Mouse (Mus musculus) MN1 (cell line): ENCODE measurements at regions not wholly inside any gene's neighbourhood (a gene's known extent, or its start where the extent isn't known, plus 50 kb on each side); places are given as distances from the start of the nearest gene placed in this dataset.

Source experiments
- DNase-seq: peaks from one replicate; pipeline ENCODE4 v3.0.0-alpha.2; 2016; ENCODE audit warnings: low spot score

DNA sequence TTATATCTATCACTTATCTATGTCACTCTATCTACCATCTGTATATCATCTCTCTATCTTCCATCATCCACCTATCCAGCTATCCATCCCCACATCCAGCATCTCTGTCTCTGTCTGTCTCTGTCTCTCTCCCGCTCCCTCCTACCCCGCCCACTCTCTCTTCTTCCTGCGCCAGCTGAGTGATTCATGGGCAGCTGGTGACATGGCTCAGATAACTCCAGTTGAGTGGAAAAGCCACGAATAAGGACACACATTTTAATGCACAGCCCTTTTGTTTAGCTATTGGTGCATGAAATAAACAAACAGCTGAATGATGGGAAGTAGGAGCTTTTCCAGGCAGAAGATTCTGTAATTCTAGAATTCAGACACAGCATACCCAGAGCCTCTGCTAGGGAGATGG is 446.3 kb downstream of the Glrx3 start:
- DNase-seq: no peak

DNA sequence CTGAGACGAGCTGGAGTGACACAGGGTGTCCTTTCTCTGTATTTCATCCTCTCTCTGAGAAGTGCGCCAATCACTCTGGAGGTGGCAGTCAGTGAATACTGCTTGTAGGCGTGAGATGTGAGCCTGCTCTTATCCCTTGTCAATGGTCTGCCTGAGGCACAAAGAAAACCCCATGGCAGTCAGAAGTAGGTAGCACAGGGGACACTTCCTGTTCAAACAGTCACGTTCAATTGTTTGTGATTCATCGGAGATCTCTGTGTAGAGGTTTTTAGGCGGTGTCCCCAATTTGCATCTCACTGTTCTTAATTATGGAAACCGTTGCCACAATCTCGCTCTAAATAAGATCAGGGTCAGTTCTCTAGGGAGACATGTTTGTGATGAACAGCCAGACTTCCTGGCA is 447.7 kb downstream of the Glrx3 start:
- no peak for DNase-seq

DNA sequence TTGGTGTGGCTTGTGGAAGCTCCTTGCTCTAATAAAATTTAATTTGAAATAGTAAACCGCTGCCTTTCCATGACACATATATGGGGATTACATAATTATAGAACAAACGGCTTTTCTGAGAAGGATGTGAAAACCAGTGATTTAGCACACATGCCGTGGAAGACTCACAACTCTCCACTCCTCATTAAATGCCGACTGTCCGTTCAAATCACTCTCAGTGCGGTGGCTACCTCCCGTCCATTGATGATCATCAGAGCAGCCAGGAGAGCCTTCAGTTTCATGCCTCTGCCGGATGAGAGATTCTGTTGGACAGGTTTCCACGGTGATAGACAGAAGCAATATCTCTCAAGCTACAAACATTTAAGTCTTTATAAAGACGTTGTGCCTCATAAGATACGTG is 451.3 kb downstream of the Glrx3 start:
- no peak for DNase-seq

DNA sequence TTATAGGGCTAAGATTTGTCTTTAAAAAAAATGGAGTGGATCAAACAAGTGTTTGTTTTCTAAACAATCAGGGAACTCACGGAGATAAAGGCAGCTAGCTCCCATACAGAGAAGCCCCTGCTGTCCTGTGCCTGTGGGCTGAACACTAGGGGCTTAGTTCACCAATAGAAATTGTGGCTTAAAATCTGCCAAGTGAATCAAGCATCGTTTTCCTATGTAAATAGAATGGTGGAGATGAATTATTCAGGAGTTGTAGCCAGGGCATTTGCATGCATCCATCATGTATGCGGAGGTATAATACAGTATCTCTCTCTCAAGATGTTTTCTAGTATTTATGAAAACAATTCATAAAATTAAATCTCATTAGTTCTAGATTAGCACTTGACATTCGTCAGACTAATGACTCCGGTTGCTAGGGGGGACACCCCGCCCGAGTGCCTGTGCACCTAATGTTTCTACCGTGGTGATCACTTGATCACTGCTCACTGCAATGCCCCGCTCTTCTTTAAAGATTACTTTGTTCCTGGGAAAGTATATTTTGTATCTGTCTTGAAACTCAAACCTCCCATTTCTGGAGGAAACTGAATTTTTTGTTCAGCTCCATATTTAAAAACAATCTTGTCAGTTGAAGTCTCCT is 469.1 kb downstream of the Glrx3 start:
- no peak for DNase-seq

DNA sequence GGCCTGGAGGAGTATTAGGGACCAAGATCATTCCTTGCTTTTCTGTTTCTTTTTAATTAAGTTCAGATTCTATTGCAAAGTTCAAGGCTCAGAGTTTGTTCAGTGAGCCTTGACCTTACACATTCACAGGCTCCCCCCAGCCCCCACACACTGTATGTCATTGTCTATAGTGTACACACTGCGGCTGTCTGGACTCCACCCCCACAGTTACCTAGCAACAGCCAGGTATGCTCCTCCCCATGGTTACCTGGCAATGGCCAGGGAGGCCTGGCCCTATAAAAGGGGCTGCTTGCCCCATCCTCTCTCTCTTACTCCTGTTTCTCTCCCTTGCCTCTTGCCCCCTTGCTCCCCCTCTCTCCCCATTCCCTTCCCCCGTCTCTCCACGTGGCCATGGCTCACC is 472.0 kb downstream of the Glrx3 start:
- DNase-seq: no peak

DNA sequence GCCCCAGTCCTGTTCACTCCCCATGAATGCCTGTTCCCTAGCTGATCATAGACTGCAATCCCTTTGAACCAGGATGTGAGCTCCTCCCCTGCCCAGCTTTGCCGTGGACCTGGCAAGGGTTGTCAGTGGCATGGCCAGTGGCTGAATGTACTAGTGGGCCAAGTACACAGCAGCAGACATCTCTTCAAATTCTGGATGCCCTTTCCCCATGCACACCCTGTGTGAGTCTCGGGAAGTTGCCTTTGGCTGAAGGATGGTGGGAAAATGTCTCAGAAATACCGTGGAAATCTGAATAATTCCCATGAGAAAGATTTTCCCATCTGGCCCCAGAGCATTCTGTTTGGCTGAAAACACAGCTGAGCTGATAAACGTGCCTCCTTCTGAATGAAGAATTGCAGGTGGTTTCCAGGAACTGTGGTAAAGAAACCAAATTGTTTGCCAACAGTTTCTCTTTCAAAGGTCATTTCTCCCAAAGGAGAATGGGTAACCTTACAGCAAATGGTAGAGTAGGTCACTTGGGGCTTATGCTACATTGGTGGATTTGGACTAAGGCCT is 476.2 kb downstream of the Glrx3 start:
- no peak for DNase-seq

DNA sequence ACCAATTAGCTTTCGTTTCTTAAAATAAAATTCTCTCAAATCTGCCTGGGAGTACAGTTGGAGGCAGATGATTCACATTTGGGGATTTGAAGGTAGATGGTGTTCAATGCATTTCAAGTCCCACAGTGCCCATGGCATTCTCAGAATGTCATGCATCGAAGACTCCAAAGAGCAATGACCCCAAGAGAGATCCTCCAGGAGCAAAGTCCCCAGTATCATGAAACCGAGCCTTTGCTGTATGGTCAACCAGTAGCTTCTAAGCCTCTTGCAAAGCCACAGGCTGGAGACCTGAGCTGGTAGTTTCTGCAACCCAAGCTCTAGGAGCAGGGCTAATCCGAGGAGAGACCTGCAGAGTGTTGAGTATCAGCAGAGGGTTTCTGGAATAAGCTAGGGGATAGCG is 477.1 kb downstream of the Glrx3 start:
- DNase-seq: no peak

DNA sequence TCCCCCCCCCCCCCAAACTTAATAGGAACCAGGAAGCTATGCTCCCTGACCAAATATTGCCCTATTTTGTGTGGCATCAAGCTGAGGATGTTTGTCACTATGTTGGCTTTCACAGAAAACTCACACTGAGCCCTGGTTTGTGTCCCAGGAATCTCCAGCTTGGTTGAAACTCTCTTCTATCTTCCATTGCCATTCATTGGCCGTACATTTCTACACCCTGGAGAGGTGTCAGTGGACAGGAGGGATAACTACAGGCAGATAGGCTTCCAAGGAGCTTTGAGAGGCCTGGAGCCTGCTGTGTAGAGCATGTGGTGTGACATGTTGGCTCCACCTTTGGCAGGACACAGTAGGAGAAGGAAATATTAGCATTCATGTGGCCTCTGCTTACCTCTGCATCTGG is 478.9 kb downstream of the Glrx3 start:
- DNase-seq: no peak

DNA sequence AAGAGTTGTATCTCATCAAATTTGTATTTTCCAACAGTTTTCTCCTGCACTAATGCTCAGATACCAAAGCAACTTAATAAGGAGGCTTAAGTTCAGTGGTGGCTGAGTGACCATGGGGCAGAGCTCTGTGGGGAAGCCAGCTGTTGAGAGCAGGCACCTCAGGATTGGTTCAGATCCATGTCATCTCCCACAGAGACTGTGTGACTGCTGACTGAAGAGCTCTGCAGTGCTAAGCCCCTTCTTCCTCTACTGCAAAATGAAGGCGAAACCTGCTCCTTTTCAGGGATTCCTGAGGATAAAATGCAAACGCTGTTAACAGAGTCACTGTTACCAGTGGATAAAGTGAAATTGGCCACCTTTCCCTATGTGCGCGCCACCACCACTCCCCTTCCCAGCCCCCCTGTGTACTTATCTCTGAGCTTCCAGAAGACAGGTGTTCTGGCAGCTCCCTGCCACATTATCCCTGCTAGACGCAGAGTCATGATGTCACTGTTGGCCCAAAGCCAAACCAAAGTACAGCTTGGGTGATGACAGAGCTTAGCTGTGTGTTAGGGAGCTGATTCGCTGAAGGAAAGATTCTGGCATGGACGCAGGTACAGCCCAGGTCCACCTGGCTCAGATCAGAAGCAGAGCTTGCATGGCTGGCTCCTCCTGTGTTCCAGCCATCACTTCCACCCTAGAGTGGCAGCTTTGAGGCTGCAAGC is 472.9 kb downstream of the Tcerg1l start:
- DNase-seq: peak; percentile 85

DNA sequence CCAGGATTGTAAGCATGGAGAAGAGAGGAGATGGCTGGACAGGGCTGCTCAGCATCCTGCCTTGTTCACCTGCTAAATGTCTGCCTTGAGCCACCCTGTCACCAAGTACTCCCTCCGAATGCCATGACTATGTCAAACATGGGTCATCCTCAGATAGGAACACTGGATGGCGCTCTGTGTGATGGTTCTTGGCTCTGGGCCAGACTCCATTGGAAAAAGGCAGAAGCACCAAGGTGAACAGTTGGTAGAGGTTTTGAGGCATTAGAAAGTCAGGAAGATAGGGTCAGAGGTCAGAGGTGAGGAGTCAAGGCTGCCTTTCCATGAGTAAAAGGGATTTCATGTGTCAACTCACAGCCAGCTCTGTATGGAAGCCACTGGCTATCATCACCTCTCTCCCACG is 471.9 kb downstream of the Tcerg1l start:
- no peak for DNase-seq

DNA sequence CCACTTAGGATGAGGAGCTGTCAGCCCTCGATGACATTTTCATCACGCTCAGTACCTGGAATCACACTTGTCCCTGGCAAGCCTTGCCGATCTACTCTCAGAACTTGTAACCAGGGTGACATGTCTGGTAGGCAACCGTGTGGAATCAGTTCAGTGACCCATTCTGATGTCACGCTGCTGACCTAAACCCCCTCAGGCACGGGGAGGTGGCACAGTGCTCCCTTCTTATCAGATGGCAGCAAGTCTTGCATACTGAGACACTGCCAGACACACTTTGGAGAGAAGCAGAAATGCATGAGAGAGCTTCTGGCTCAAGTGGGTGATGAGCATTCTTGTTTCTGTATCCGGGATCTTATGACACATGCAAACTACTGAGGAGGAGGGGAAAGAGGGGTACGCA is 470.2 kb downstream of the Tcerg1l start:
- peak; percentile 56 for DNase-seq

DNA sequence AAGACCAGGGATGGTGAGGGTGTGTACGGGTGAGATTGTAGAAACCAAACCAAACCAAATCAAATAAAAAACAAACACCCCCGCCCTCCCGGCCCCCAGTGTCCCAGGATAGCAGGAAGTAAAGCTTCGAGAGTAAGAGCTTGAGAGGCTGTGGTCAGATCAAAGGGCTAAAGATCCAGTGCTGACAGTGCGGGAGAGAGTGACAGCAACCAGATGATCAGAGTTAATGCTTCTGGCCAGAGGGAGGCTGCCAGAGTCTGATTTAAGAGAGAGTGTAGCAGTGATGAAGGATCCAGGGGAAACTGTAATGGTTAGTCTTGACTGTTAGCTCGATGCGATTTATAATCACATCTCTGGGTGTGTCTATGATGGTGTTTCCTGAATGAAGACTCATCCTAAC is 467.3 kb downstream of the Tcerg1l start:
- peak; percentile 76 for DNase-seq

DNA sequence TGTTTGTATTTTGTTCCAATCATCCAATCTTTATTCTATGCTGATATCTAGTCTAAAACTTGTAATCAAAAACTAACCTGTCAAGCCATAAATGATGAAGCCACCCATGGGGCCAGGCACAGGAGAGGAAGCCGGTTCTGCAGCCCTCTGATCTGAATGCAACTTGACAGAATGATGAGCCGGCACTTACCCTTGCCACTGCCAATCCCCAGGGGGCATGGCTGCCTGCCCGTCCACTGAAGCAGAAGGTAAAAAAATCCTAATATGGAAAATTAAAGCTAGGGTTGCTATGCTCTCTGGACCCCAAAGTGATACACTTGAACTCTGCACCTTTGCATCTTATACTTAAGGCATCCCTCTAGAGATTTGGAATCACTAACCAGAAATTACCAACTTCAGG is 461.6 kb downstream of the Tcerg1l start:
- no peak for DNase-seq

DNA sequence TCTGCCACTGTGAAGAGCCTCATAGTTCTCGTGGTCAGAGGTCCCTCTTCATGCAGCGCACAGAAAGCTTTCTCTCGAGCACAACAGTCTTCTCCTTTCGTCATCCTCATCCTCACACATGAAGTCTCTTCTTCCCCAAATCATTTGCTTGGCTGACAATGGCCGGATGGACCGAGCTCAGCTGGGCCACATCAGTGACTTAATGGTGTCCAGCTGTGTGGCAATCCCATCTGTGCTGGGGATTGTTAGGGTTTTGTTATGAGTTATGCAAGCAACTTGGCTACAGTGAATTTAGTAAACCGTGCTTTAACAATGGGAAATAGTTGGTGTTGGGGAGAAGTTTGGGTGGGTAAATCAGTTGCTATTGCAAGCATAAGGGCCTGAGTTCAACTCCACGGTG is 458.4 kb downstream of the Tcerg1l start:
- no peak for DNase-seq

DNA sequence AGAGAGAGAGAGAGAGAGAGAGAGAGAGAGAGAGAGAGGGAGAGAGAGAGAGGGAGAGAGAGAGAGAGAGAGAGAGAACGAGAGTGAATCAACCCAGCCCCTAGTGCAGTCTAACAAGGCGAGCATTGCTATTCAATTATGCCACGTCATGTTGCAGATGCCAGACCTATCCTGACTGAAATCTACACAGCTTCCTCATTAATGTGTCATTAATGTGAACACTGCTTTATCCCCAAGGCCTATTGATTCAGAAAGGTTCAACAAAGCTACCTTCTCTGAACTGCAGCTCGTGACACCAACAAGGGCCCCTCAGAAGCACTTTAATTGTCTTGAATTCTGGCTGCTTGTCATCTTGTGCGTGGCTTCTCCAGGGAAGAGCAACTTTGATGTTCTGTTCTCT is 457.4 kb downstream of the Tcerg1l start:
- DNase-seq: peak; percentile 64

DNA sequence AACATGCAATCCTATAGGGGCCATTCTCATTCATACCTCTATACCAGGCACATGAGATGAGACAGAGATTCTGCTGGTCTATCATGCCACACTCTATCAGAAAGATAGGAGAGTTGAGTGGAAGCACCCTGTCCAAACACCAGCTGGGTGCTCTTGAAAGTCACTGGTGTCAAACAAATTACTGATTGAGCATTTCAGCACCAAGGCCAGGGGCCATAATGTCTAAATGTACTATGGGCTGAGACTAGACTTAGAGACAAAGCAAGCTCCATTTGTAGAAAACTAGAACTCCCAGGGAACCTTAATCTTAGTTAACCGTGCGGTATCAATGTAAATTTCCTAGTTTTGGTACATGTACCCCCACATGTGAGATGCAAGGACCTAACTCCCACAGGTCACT is 452.5 kb downstream of the Tcerg1l start:
- DNase-seq: no peak

DNA sequence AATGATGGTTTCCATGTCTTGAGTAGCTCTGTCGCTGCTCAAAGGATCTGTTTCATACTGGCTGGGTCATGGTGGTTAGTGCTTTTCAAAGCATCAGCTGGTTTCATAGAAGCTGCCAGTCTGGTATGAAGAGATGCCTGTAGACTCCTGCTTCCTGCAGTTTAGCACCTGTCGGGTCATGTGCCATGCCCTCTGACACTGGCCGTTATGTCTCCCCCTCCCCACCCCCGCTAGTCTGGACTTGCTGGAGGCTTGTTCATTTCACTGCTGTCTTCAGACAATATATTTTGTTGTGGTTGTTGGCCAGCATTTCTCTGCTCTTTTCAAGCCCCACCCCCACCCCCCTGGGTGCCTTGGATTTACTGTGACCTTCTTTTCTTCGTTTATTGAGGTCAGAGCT is 450.1 kb downstream of the Tcerg1l start:
- no peak for DNase-seq

DNA sequence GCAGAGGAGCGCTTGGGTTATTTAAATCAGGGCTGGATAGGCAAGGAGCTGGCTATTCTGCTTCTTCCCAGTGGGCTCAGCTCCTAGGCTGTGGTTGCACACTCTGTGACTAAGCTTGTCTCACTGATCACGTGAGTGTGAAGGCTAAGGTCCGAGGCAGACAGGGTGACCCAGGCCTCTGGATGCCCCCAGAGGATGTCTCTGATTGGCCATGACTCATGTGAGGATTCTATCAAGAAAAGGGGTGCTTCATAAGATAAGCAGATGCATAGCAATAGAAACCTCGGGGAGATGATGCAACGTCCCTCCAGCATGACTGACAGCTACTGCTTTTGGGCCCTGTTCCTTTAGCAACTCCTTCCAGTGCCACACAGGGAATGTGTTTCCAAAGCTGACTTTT is 440.2 kb downstream of the Tcerg1l start:
- DNase-seq: peak; percentile 43

DNA sequence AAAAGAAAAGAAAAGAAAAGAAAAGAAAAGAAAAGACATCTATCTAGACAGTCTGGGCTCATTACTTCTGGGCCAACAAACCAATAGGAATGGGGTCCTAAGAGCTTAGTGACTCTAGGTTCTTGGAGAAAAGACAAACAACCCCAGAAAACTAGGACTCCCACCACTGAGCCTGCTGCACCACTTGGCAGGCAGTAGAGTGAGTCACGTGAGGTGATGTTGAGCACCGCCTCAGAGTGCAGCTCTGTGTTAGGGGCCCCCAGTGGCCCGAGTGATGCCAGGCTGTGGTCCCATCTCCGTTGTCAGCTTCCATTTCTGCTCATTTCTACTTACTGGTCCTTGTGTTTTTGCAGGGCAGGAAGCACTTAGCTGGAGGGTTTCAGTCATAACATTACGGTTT is 439.7 kb downstream of the Tcerg1l start:
- DNase-seq: no peak

DNA sequence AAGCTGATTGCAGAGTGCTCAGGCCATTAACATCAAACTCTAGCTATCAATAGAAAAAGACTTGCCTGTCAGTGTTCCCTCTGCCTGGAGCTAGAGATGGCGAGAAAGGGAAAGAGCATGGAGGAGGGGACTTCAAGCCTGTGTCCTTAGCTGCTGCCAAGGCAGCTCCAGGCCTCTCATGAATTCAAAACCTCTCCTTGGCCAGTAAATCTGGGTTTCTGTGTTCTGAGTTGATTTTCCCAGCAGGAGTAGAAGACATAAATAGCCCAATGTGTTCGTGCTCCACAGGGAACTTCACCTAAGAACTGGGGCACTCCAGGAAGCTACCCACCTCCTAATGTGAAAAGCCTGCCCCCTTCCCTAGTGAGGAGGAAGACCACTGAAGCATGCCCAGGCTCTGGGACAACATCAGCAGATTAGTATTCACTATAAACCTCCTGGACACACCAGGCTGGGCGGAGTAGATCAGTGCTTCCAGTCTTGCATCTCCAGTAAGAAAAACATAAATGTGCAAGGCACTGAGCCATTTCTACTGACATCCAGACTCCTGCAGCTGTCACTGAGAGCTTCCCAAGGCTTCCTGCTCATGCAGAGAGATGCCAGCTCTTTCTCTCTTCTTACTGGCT is 433.9 kb downstream of the Tcerg1l start:
- no peak for DNase-seq

DNA sequence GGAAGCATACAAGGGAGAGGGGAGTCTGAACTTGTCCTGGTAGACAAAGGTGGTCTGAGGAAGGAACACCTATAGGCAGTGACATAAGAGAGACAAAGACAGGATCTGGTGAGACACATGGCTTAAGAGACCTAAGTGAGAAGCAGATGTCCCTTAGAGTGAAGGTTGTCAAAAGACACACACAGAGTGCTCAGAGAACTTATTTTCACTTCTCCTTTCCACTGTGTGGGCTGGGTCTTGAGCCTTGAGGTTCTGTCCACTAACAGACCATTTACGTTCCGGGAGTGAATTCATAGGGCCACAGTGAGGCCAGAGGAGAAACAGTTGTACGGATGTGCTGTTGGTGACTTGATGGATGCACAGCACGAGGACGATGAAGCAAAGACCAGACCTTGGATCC is 422.8 kb downstream of the Tcerg1l start:
- DNase-seq: no peak

DNA sequence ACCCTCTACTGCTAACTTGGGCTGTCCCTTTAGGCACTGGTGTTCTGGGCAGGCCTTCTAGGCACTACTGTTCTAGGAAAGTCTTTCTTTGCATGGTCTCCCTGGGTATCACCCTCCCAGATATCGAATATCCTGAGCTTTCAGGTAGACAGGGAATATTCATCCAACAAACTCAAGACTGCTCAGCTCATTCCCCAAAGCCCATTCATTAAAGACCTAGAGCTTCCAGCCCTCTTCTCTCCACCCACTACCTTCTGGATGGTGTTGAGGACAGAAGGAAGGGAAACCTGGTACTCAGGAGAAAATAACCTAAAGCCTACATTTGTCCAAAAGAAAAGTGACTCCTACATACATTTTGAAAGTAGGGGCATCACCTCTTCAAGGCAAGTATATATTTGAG is 420.0 kb downstream of the Tcerg1l start:
- DNase-seq: no peak

DNA sequence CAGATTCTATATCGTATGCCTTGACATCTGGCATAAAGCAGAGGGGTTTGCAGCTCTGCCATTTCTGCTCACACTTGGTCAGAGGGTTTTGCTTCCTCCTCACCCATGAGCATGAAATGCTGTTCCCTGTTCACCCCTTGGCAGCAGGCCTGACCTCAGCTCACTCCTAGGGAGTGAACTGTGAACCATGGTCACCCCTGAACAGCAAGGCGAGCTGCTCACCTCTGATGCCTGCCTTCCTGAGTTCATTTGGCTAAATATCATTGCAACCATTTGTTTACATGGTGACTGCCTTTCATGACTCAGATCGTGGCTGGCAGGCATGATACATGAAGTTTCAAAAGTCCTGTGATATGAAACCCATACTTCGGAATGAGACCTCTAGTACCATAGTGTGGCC is 418.2 kb downstream of the Tcerg1l start:
- DNase-seq: no peak
